Mouse (Mus musculus): ENCODE measurements around the gene Flywch1. TPM values are rescaled to one million over a fixed set of nuclear protein-coding genes. Genes with fewer than 3 reads are reported as not detected.
"Not testable (repeated sequence)": the region's sequence is repeated elsewhere in the genome, so short reads cannot be mapped to it uniquely, and the experiment has no call there.

Gene Flywch1
- polyA plus RNA-seq, 1 experiment: 54.6 TPM

- no peak for DNase-seq (ENCODE audit: low read depth)
Measured at GRCm38 (mm10) chr17:23778447-23778846, 7.0 kb upstream of the Flywch1 start.

GRCm38 (mm10) chr17:23777141-23777540 lies 5.7 kb upstream of the Flywch1 start:
- DNase-seq (ENCODE audit: low read depth): no peak

GRCm38 (mm10) chr17:23776216-23776615 lies 4.8 kb upstream of the Flywch1 start:
- no peak for DNase-seq (ENCODE audit: low read depth)

- DNase-seq (ENCODE audit: low read depth): no peak
Measured at GRCm38 (mm10) chr17:23774090-23774489, 2.7 kb upstream of the Flywch1 start.

- DNase-seq (ENCODE audit: low read depth): no peak
Measured at GRCm38 (mm10) chr17:23773676-23774075, 2.3 kb upstream of the Flywch1 start.

- not testable (repeated sequence) for DNase-seq (ENCODE audit: low read depth)
Measured at GRCm38 (mm10) chr17:23772219-23772556, 786 bp upstream of the Flywch1 start.

GRCm38 (mm10) chr17:23770896-23771283 lies 512 bp downstream of the Flywch1 start:
- DNase-seq (ENCODE audit: low read depth): no peak

- no peak for DNase-seq (ENCODE audit: low read depth)
Measured at GRCm38 (mm10) chr17:23770493-23770892, 909 bp downstream of the Flywch1 start.

- no peak for DNase-seq (ENCODE audit: low read depth)
Measured at GRCm38 (mm10) chr17:23762976-23763375, 8.4 kb downstream of the Flywch1 start.

GRCm38 (mm10) chr17:23761155-23761554 lies 10.2 kb downstream of the Flywch1 start:
- no peak for DNase-seq (ENCODE audit: low read depth)

- no peak for DNase-seq (ENCODE audit: low read depth)
Measured at GRCm38 (mm10) chr17:23760231-23760630, 11.2 kb downstream of the Flywch1 start.

GRCm38 (mm10) chr17:23758801-23759200 lies 12.6 kb downstream of the Flywch1 start:
- no peak for DNase-seq (ENCODE audit: low read depth)

GRCm38 (mm10) chr17:23757581-23757980 lies 13.8 kb downstream of the Flywch1 start:
- no peak for DNase-seq (ENCODE audit: low read depth)

GRCm38 (mm10) chr17:23755689-23756088 lies 15.7 kb downstream of the Flywch1 start:
- DNase-seq (ENCODE audit: low read depth): no peak

- no peak for DNase-seq (ENCODE audit: low read depth)
Measured at GRCm38 (mm10) chr17:23749400-23750191, 21.8 kb downstream of the Flywch1 start.

- no peak for DNase-seq (ENCODE audit: low read depth)
Measured at GRCm38 (mm10) chr17:23748631-23749391, 22.6 kb downstream of the Flywch1 start.

GRCm38 (mm10) chr17:23748026-23748425 lies 23.4 kb downstream of the Flywch1 start:
- no peak for DNase-seq (ENCODE audit: low read depth)

GRCm38 (mm10) chr17:23747471-23747870 lies 23.9 kb downstream of the Flywch1 start:
- DNase-seq (ENCODE audit: low read depth): no peak

- no peak for DNase-seq (ENCODE audit: low read depth)
Measured at GRCm38 (mm10) chr17:23746767-23747166, 24.6 kb downstream of the Flywch1 start.

GRCm38 (mm10) chr17:23746311-23746710 lies 25.1 kb downstream of the Flywch1 start:
- no peak for DNase-seq (ENCODE audit: low read depth)

- DNase-seq (ENCODE audit: low read depth): no peak
Measured at GRCm38 (mm10) chr17:23745301-23746251, 25.8 kb downstream of the Flywch1 start, which contains the start of gene Kremen2. TSS of gene Kremen2 (minus strand) at chr17:23745833.

GRCm38 (mm10) chr17:23744651-23745050 lies 26.8 kb downstream of the Flywch1 start:
- DNase-seq (ENCODE audit: low read depth): no peak

Measured in gonadal fat pad, adult 2 months (tissue).